Mouse (Mus musculus) kidney, adult 2 months (tissue): ENCODE results near the gene S100a14. TPM values are rescaled to one million over a fixed set of nuclear protein-coding genes. Genes with fewer than 3 reads are reported as not detected.

Experiments
- DNase-seq: peaks from one replicate; pipeline ENCODE4 v3.0.0; 2021
- H3K27ac ChIP-seq: fragments of 200-500 bp; 2 replicates; pipeline ENCODE4 v1.5.1; 2012; ENCODE audit warnings: low read depth, low read length, control low read depth, inconsistent platforms; ENCODE audit not compliant: insufficient read depth
- H3K27me3 ChIP-seq: fragments of 200-500 bp; replicated peaks from 2 replicates; pipeline ENCODE4 v1.6.1; 2012; ENCODE audit warnings: mild to moderate bottlenecking, moderate library complexity, low read length, inconsistent platforms; ENCODE audit not compliant: control insufficient read depth, insufficient read depth
- H3K36me3 ChIP-seq: fragments of 200-500 bp; 2 replicates; pipeline ENCODE4 v1.6.1; 2012; ENCODE audit warnings: mild to moderate bottlenecking, moderate library complexity, low read length, inconsistent platforms; ENCODE audit not compliant: control insufficient read depth, insufficient read depth
- H3K4me1 ChIP-seq: fragments of 200-500 bp; 2 replicates; pipeline ENCODE4 v1.6.1; 2011; ENCODE audit warnings: low read length; ENCODE audit not compliant: control insufficient read depth, insufficient read depth
- H3K4me3 ChIP-seq: fragments of 200-500 bp; 2 replicates; pipeline ENCODE4 v1.5.1; 2011; ENCODE audit warnings: mild to moderate bottlenecking, low read depth, low read length, control low read depth; ENCODE audit not compliant: insufficient read depth
- CTCF ChIP-seq: fragments of 200-500 bp; conservative IDR thresholded peaks from 2 replicates; pipeline ENCODE4 v1.5.1; 2011; ENCODE audit warnings: low read depth, mild to moderate bottlenecking, control low read depth, low read length, moderate library complexity, mixed read lengths; ENCODE audit not compliant: insufficient read depth, insufficient read length
- POLR2A ChIP-seq: fragments of 200-500 bp; IDR thresholded peaks from one replicate; pipeline ENCODE4 v1.6.1; 2011; ENCODE audit warnings: low read depth, low read length, control low read depth
- WGBS: fragments of 180-500 bp; shearing (Covaris S2); methylation state at CpG from one replicate; pipeline ENCODE4 v1.1.7; 2018; 5-methylcytosine and 5-hydroxymethylcytosine counted together
- polyA plus RNA-seq: library from polyadenylated mRNA; depleted of rRNA; stranded (reverse); fragments of >200 nt; gene quantifications from 2 replicates; pipeline ENCODE4 v1.2.3, GENCODE M21; 2012

Gene S100a14
- polyA plus RNA-seq, 1 experiment = 0.61 TPM

- no peaks in the 10 kb centered on the region; the same call in 1 of the 2 replicates for H3K36me3 ChIP-seq
- peak; percentile 81 for DNase-seq
- H3K4me1 ChIP-seq = no peaks in the 10 kb centered on the region
- no peak overlapping the region for H3K4me3 ChIP-seq
- 64% methylated on average over 4 of the region's 4 CpGs for WGBS
- H3K27ac ChIP-seq = no peak overlapping the region
- no peak for TF ChIP-seq POLR2A
- peak; percentile 82 for TF ChIP-seq CTCF
- no peaks in the 10 kb centered on the region for H3K27me3 ChIP-seq
Observed at GRCm38 (mm10) chr3:90525421-90525820, 1.2 kb upstream of the S100a14 start.

GRCm38 (mm10) chr3:90526076-90526475 lies 580 bp upstream of the S100a14 start:
- Histone ChIP-seq H3K36me3 (no peaks in the 10 kb centered on the region; the same call in 1 of the 2 replicates), H3K27ac (no peak overlapping the region), H3K4me1 (no peaks in the 10 kb centered on the region), H3K27me3 (no peaks in the 10 kb centered on the region), H3K4me3 (no peak overlapping the region)
- 59% methylated on average over 2 of the region's 2 CpGs for WGBS
- no peak for TF ChIP-seq CTCF
- TF ChIP-seq POLR2A = no peak
- DNase-seq = no peak

DNA sequence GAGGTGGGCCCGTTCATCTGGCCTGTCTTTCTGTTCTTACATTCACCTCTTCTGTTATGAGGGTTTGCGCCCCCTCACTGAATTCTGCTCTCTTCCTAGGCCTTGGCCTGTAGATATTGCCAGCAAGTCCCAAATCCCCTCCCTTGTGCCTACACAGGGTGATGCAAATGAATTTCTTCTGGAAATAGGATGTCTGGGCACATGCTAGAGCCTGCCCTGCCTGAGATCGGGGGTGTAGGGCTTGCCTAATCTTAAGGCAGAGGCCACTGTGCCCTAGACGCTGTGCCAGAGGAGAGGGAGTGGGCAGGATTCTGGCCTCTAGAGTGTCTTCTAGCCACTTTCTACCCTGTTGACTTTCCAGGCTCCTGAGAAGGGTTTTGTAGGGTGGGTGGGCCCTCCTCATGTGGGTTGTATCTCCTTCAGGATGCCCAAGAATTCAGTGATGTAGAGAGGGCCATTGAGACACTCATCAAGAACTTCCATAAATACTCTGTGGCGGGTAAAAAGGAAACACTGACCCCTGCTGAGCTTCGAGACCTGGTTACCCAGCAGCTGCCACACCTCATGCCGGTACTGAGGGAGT lies 726 bp downstream of the S100a14 start:
- TF ChIP-seq CTCF (no peak), POLR2A (no peak)
- DNase-seq = no peak
- no peaks in the 10 kb centered on the region for H3K4me1 ChIP-seq
- no peak overlapping the region for H3K4me3 ChIP-seq
- H3K27ac ChIP-seq = no peak overlapping the region
- H3K27me3 ChIP-seq = no peaks in the 10 kb centered on the region
- 89% methylated on average over 7 of the region's 7 CpGs for WGBS
- H3K36me3 ChIP-seq = no peaks in the 10 kb centered on the region; the same call in 1 of the 2 replicates

DNA sequence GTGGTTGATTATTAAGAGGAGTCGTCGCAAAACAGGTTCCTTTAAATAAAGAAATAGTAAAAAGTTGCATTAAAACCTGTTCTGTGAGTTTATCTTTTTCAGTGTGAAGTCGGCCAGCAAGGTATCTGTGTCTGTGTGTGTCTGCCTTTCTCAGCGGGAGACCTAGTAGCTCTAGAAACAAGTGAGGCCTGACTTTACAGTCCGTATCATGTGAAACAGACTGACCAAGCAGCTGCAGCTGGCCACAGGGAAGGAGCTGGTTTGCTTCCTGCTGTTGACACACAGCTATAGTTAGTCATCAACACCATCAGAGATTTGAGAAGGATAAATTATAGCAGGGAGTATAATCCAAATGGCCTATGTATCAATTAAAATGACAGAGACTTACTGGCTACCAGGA lies 5.1 kb downstream of the S100a14 start:
- Histone ChIP-seq H3K36me3 (no peaks in the 10 kb centered on the region), H3K27me3 (no peaks in the 10 kb centered on the region), H3K27ac (no peak overlapping the region), H3K4me1 (peaks cover 2% of the 10 kb centered on the region; the same call in 1 of the 2 replicates), H3K4me3 (no peak overlapping the region)
- 61% methylated on average over 5 of the region's 5 CpGs for WGBS
- TF ChIP-seq POLR2A = no peak
- TF ChIP-seq CTCF = no peak
- DNase-seq = no peak

DNA sequence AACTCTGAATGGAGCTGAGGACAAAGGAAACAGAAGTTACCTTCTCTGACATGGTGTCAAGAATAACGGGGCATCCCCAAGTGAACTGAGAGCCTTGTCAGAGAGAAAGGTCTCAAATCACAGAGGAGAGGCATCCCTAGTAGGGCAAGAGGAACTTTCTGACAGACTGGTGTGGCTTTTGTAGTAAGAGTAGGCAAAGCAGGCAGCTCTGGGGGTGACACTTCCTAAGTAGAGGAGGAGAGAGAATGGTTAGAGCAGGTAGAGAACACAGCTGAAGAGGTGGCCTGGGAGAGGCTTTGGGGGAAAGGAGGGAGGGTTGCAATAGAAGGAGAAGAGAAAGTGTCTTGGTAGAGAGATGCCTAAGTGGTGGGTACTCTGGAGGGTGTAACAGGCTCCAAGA lies 8.8 kb downstream of the S100a14 start:
- 69% methylated on average over 1 of the region's 1 CpGs for WGBS

GRCm38 (mm10) chr3:90537141-90537904 lies 10.7 kb downstream of the S100a14 start, which contains the start of gene S100a16:
Gene S100a16, plus strand, starts transcription at chr3:90537254.
- peak; percentile 79 for TF ChIP-seq POLR2A
- TF ChIP-seq CTCF = no peak
- Histone ChIP-seq H3K4me1 (peaks cover 8% of the 10 kb centered on the region), H3K27ac (peak within 1 kb of the TSS; percentile 96), H3K4me3 (peak within 1 kb of the TSS; percentile 73), H3K36me3 (no peaks in the 10 kb centered on the region), H3K27me3 (no peaks in the 10 kb centered on the region)
- 18% methylated on average over 10 of the region's 10 CpGs for WGBS
- DNase-seq = peak; percentile 93

More for the DNA sequence above, 8.8 kb downstream of the S100a14 start:
- Histone ChIP-seq H3K4me3 (no peak overlapping the region), H3K36me3 (no peaks in the 10 kb centered on the region), H3K27me3 (no peaks in the 10 kb centered on the region), H3K4me1 (peaks cover 5% of the 10 kb centered on the region), H3K27ac (no peak overlapping the region)
- DNase-seq = no peak
- TF ChIP-seq CTCF (no peak), POLR2A (no peak)

GRCm38 (mm10) chr3:90537905-90538296 lies 11.2 kb downstream of the S100a14 start:
- DNase-seq = no peak
- Histone ChIP-seq H3K27ac (peak overlapping the region; percentile 96), H3K36me3 (no peaks in the 10 kb centered on the region), H3K4me1 (peaks cover 8% of the 10 kb centered on the region), H3K4me3 (peak overlapping the region; percentile 73), H3K27me3 (no peaks in the 10 kb centered on the region)
- 32% methylated on average over 5 of the region's 5 CpGs for WGBS
- TF ChIP-seq CTCF (no peak), POLR2A (no peak)
